Mouse (Mus musculus): ENCODE data around the gene Cdc34. TPM values are rescaled to one million over a fixed set of nuclear protein-coding genes. Genes with fewer than 3 reads are reported as not detected.

Gene Cdc34
- total RNA-seq, 2 experiments from 2014 or later: 72.6 to 78.1 TPM

- DNase-seq (ENCODE audit: low spot score in 2 of 2): no peak
These were observed 34.4 kb downstream of the Cdc34 start, which contains the start of gene Hcn2 for GRCm38 (mm10) chr10:79716254-79716987. Gene Hcn2 (plus strand): TSS chr10:79716634.

- DNase-seq (ENCODE audit: low spot score in 2 of 2): no peak
These were observed 35.0 kb downstream of the Cdc34 start for GRCm38 (mm10) chr10:79716988-79717355.

GRCm38 (mm10) chr10:79717640-79718357 is 35.8 kb downstream of the Cdc34 start:
- DNase-seq (ENCODE audit: low spot score in 2 of 2): peak in 1 of 2 experiments; percentile 68

- DNase-seq (ENCODE audit: low spot score in 2 of 2): no peak
These were observed 39.1 kb downstream of the Cdc34 start for GRCm38 (mm10) chr10:79721089-79721488.

- DNase-seq (ENCODE audit: low spot score in 2 of 2): no peak
These were observed 41.1 kb downstream of the Cdc34 start for GRCm38 (mm10) chr10:79723047-79723446.

GRCm38 (mm10) chr10:79723692-79724091 is 41.7 kb downstream of the Cdc34 start:
- no peak for DNase-seq (ENCODE audit: low spot score in 2 of 2)

- DNase-seq (ENCODE audit: low spot score in 2 of 2): no peak
These were observed 44.1 kb downstream of the Cdc34 start for GRCm38 (mm10) chr10:79726090-79726489.

- no peak for DNase-seq (ENCODE audit: low spot score in 2 of 2)
These were observed 46.6 kb downstream of the Cdc34 start for GRCm38 (mm10) chr10:79728323-79729249.

GRCm38 (mm10) chr10:79729357-79729965 is 47.5 kb downstream of the Cdc34 start:
- DNase-seq (ENCODE audit: low spot score in 2 of 2): no peak

GRCm38 (mm10) chr10:79732500-79732899 is 50.5 kb downstream of the Cdc34 start:
- no peak for DNase-seq (ENCODE audit: low spot score in 2 of 2)

- no peak for DNase-seq (ENCODE audit: low spot score in 2 of 2)
These were observed 51.9 kb downstream of the Cdc34 start for GRCm38 (mm10) chr10:79733847-79734246.

- no peak for DNase-seq (ENCODE audit: low spot score in 2 of 2)
These were observed 53.4 kb downstream of the Cdc34 start for GRCm38 (mm10) chr10:79735361-79735760.

- DNase-seq (ENCODE audit: low spot score in 2 of 2): no peak
These were observed 54.7 kb downstream of the Cdc34 start for GRCm38 (mm10) chr10:79736706-79737105.

Other genes with a start within 250 kb of the Cdc34 start
- not detected for gene Vmn2r83, start 213.5 kb upstream of the Cdc34 start, total RNA-seq (2021)
- gene Plpp2, start 148.4 kb upstream of the Cdc34 start, total RNA-seq (2021): 10 to 100 TPM; 24.9 to 26.4 TPM
- gene Mier2, start 127.0 kb upstream of the Cdc34 start, total RNA-seq (2021): 10 to 100 TPM; 46.8 to 48.2 TPM
- gene Theg, start 94.9 kb upstream of the Cdc34 start, total RNA-seq (2021): not detected
- 1 to 10 TPM in 1 of 2 experiments, under 1 TPM in 1; 0.56 to 1.5 TPM for gene C2cd4c, start 68.2 kb upstream of the Cdc34 start, total RNA-seq (2021)
- 10 to 100 TPM in 1 of 2 experiments, 1 to 10 TPM in 1; 8.9 to 13.3 TPM for gene Shc2, start 44.3 kb upstream of the Cdc34 start, total RNA-seq (2021)
- gene Odf3l2, start 36.5 kb upstream of the Cdc34 start, total RNA-seq (2021): not detected
- under 1 TPM; 0.28 to 0.64 TPM for gene Madcam1, start 17.6 kb upstream of the Cdc34 start, total RNA-seq (2021)
- gene Tpgs1, start 12.8 kb upstream of the Cdc34 start, total RNA-seq (2021): 10 to 100 TPM; 32.4 to 33.9 TPM
- 1 to 10 TPM; 1.8 to 2.4 TPM for gene Gzmm, start 6.8 kb downstream of the Cdc34 start, total RNA-seq (2021)
- gene Bsg, start 22.3 kb downstream of the Cdc34 start, total RNA-seq (2021): 100 to 1,000 TPM; 504 to 513 TPM
- gene Hcn2, start 34.4 kb downstream of the Cdc34 start, total RNA-seq (2021): 1 to 10 TPM; 8.9 to 9.3 TPM
- 10 to 100 TPM; 61.2 to 68.6 TPM for gene Polrmt, start 64.4 kb downstream of the Cdc34 start, total RNA-seq (2021)
- not detected for gene Fgf22, start 72.9 kb downstream of the Cdc34 start, total RNA-seq (2021)
- 10 to 100 TPM; 60.7 to 61.7 TPM for gene Rnf126, start 84.8 kb downstream of the Cdc34 start, total RNA-seq (2021)
- 1 to 10 TPM; 6.7 to 7.1 TPM for gene Fstl3, start 95.1 kb downstream of the Cdc34 start, total RNA-seq (2021)
- gene Prss57, start 108.8 kb downstream of the Cdc34 start, total RNA-seq (2021): under 1 TPM; 0.11 to 0.71 TPM
- gene Palm, start 111.4 kb downstream of the Cdc34 start, total RNA-seq (2021): 100 to 1,000 TPM in 1 of 2 experiments, 10 to 100 TPM in 1; 91.8 to 119 TPM
- gene Misp, start 138.8 kb downstream of the Cdc34 start, total RNA-seq (2021): 1 to 10 TPM in 1 of 2 experiments, under 1 TPM in 1; 0.20 to 4.2 TPM
- 100 to 1,000 TPM; 344 to 389 TPM for gene Ptbp1, start 172.2 kb downstream of the Cdc34 start, total RNA-seq (2021)
- gene Prtn3, start 192.3 kb downstream of the Cdc34 start, total RNA-seq (2021): 1 to 10 TPM; 2.2 to 7.0 TPM
- 10 to 100 TPM in 1 of 2 experiments, 1 to 10 TPM in 1; 8.6 to 14.8 TPM for gene Plppr3, start 192.4 kb downstream of the Cdc34 start, total RNA-seq (2021)
- gene Elane, start 204.1 kb downstream of the Cdc34 start, total RNA-seq (2021): 1 to 10 TPM in 1 of 2 experiments, under 1 TPM in 1; 0.92 to 5.7 TPM
- gene Cfd, start 208.7 kb downstream of the Cdc34 start, total RNA-seq (2021): 10 to 100 TPM; 13.7 to 25.6 TPM
- gene Med16, start 226.7 kb downstream of the Cdc34 start, total RNA-seq (2021): 10 to 100 TPM; 64.1 to 64.7 TPM
- not detected for gene Gm26602, start 228.7 kb downstream of the Cdc34 start, total RNA-seq (2021)
- gene Kiss1r, start 234.8 kb downstream of the Cdc34 start, total RNA-seq (2021): 1 to 10 TPM in 1 of 2 experiments, under 1 TPM in 1; 0.87 to 1.6 TPM
- 100 to 1,000 TPM; 119 to 133 TPM for gene R3hdm4, start 239.0 kb downstream of the Cdc34 start, total RNA-seq (2021)
- gene Arid3a, start 244.8 kb downstream of the Cdc34 start, total RNA-seq (2021): 10 to 100 TPM; 12.6 to 15.9 TPM

All from adrenal gland, postnatal 4 days (tissue).